Mouse (Mus musculus): ENCODE measurements at regions not wholly inside any gene's neighbourhood (a gene's known extent, or its start where the extent isn't known, plus 50 kb on each side); places are given as distances from the start of the nearest gene placed in this dataset.

DNA sequence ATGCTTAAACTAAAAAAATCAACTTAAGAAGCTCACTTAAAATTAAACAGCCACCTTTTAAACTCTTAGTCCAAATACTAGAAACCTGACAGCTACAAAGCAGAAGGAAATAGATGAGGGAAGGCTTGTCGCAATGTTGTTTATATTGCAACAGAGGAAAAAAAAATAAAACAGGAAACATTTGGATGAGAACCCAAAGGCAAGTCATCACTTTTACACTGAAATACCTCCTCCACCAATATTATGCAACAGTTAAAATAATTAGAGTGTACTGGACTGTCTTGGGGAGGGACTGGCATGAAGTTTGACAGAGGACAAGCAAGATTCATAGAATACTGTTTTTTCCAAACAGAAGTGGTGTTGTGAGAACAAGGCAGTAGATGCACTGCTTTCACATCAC lies 263.6 kb upstream of the Slc30a5 start:
- ATAC-seq = no peak
- CTCF ChIA-PET = interaction anchor here (1.5 kb wide), 1 partner anchor 13 kb away, joined by 3 read pairs; no protein-coding TSS in a partner anchor

DNA sequence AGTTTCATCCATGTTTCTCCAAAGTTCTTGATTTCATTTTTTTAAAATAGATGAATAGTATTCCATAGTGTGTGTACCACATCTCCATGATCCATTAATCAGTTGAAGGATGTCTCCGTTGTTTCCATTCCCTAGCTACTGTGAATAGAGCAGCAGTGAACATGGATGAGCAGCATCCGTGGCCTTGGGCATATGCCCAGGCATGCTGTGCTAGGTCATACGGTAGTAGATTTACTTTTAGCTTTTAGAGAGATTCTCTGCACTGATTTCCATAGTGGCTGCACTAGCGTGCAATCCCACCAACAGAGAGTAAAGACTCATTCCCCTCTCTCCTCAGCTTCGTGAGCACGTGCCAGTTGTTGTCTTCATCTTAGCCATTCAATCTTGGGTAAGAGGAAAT lies 263.0 kb upstream of the Slc30a5 start:
- ChIA-PET POLR2A (no interaction called here), CTCF (interaction anchor here (1.1 to 1.5 kb wide), 2 partner anchors 13 to 178 kb away, joined by 3 read pairs; no protein-coding TSS in a partner anchor)
- no peaks in the 10 kb centered on the region for H3K27me3 ChIP-seq
- TF ChIP-seq CTCF (IDR thresholded peaks at IDR 0.05) = no peak
- in situ Hi-C loops (cut with MboI; ENCODE audit: low pct_unique_long_range_greater_than_20kb) = no loop called here
- no peak for DNase-seq (ENCODE audit: low read depth, low spot score)
- no peak for ATAC-seq

More for the DNA sequence above, 263.6 kb upstream of the Slc30a5 start:
- in situ Hi-C loops (cut with MboI; ENCODE audit: low pct_unique_long_range_greater_than_20kb) = no loop called here
- POLR2A ChIA-PET = no interaction called here
- DNase-seq (ENCODE audit: low read depth, low spot score) = no peak
- H3K27me3 ChIP-seq = no peaks in the 10 kb centered on the region
- no peak for TF ChIP-seq CTCF (IDR thresholded peaks at IDR 0.05)

DNA sequence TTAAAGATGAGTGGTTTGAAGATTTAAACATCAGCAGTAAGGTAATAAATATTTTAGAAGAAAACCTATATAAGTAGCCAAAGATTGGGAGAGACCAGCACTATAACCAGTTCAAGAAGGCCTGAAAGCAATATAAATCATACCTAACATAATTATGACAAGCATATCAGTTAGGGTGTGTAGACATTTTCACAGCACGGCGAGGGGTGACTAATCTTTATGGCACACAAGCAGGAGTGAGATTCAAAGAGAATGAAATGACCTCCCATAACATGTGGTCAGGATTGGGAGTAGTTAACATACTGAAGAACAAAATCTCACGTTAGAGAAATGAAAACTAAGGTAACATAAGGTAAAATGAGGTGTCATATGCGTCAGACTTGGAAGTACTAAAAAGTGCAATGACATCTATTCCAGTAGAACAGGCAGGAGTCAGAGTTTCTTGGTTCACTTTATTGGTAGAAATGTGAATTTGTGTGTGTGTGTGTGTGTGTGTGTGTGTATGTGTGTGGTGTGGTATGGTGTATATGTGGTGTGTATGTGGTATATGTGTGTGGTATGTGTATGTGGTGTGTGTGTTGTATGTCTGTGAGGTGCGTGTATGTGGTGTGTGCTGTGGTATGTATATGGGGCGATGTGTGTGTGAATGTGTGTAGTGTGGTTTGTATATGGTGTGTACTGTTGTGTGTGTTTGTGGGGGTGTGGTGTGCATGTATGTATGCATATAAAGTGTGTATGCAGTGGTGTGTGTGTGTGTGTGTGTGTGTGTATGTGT lies 262.0 kb upstream of the Slc30a5 start:
- POLR2A ChIA-PET = no interaction called here
- ATAC-seq = no peak
- no peaks in the 10 kb centered on the region for H3K27me3 ChIP-seq
- CTCF ChIA-PET = interaction anchor here (1.1 to 1.5 kb wide), 2 partner anchors 14 to 177 kb away, joined by 3 read pairs; no protein-coding TSS in a partner anchor
- no peak for DNase-seq (ENCODE audit: low read depth, low spot score)
- in situ Hi-C loops (cut with MboI; ENCODE audit: low pct_unique_long_range_greater_than_20kb) = no loop called here
- TF ChIP-seq CTCF (IDR thresholded peaks at IDR 0.05) = no peak

DNA sequence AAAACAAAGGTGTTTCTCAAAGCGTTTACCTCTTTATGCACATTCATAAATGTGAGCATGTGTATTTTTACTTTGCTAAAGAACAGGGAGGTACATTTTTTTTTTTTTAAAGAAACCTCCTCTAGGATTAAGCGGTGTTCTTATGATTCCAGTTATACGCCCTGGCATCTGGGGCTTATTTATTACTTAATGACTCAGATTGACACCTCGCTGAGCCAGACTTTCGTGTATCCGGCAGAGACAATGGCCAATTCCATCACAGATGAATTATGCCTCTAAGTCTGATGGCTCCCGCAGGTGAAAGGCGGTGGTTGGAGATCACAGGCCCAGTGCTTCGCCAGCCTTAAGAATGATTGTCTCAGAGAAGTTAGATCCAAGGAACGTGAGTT lies 259.5 kb upstream of the Slc30a5 start:
- ChIA-PET POLR2A (no interaction called here), CTCF (no interaction called here)
- DNase-seq (ENCODE audit: low read depth, low spot score) (no peak), ATAC-seq (no peak)
- no peak for TF ChIP-seq CTCF (IDR thresholded peaks at IDR 0.05)
- in situ Hi-C loops (cut with MboI; ENCODE audit: low pct_unique_long_range_greater_than_20kb) = no loop called here
- no peaks in the 10 kb centered on the region for H3K27me3 ChIP-seq

DNA sequence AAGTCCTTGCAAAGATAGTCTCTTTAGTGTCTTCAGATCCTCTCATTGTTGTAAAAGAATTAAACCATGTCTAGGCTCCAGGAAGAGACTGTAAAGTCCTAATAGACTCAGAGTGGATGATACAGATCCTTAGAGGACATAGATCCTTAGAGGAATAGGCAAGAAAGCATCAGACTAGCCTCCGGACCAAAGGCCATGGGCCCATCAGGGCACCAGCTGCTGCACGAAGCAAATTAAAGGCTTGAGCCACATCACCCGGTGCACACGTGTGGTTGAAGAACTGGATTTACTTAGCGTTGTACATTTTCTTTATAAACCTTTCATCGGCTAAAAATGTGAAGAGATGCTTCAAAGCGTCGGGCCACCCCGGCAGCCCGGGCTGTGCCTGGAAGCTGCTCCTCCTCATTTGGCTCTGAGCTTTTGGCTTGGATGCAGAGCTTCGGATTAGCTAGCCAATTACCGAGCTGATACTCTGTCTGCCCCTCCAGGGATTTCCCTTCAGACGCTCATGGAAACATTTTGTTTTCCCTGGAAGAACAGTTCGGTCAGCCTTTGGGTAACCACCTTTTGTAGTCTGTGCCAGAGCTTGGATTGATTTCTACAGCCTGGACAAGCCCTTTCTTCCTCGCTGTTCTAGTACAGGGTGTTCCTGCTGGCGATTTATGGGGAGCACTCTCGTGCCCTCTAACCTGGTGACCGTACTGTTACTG lies 259.0 kb upstream of the Slc30a5 start:
- TF ChIP-seq CTCF (IDR thresholded peaks at IDR 0.05) = no peak
- DNase-seq (ENCODE audit: low read depth, low spot score) (no peak), ATAC-seq (no peak)
- CTCF ChIA-PET = no interaction called here
- H3K27me3 ChIP-seq = no peaks in the 10 kb centered on the region
- in situ Hi-C loops (cut with MboI; ENCODE audit: low pct_unique_long_range_greater_than_20kb) = no loop called here
- POLR2A ChIA-PET = no interaction called here

DNA sequence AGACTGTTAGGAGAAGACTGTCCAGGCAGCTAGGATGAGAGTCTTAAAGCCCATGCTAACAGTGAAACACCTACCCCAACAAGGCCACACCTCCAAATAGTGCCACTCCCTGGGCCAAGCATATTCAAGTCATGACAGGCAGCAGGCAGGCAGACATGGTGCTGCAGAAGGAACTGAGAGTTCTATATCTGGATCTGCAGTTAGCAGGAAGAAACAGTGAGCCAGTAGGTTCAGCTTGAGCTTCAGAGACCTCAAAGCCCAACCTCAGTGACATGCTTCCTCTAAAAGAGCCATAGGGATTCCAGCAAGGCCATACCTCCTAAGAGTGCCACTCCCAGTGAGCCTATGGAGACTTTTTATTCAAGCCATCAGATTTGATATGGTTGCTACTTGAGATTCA lies 252.0 kb upstream of the Slc30a5 start:
- ATAC-seq = no peak
- POLR2A ChIA-PET = no interaction called here
- in situ Hi-C loops (cut with MboI; ENCODE audit: low pct_unique_long_range_greater_than_20kb) = no loop called here
- TF ChIP-seq CTCF (IDR thresholded peaks at IDR 0.05) = no peak
- CTCF ChIA-PET = interaction anchor here (1.0 kb wide), 1 partner anchor 12 kb away, joined by 4 read pairs; no protein-coding TSS in a partner anchor
- DNase-seq (ENCODE audit: low read depth, low spot score) = no peak
- no peaks in the 10 kb centered on the region for H3K27me3 ChIP-seq

DNA sequence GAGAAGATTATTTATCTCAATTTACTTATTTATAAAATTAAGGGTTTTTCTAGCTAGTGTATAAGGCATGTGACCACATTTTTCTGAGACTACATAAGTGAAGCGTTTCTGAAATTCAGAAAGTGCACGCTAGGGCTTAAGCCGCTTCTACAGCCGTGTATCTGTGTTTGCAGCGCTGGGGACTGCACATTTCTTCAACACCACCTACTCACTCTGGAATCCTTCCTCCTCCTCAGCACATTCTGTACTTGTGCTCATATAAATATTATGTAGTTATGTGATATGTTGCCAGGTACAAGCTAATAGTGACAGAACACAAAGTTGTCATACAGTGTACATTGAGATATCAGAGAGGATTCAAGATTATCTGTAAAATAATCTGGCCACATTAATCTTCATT lies 251.0 kb upstream of the Slc30a5 start:
- POLR2A ChIA-PET = no interaction called here
- no peak for ATAC-seq
- DNase-seq (ENCODE audit: low read depth, low spot score) = no peak
- in situ Hi-C loops (cut with MboI; ENCODE audit: low pct_unique_long_range_greater_than_20kb) = no loop called here
- CTCF ChIA-PET = no interaction called here
- TF ChIP-seq CTCF (IDR thresholded peaks at IDR 0.05) = no peak
- no peaks in the 10 kb centered on the region for H3K27me3 ChIP-seq

DNA sequence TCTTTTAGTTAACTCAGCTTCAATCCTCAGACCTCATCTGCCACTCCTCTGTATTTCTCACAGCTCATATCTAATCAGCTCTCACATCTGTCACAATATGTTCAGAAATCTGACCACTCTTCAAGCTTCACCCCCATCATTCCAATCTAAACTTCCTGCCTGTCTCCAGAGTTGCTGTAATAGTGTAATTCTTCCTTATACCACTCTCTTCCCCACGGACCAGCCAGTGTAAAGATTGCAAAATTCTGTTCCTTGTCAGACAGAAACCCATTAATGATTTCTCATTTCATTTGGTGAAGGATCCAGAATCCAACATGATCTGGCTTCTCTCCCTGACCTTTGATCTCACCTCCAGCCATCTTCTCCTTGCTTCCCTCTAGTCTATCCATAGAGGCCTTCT lies 250.2 kb upstream of the Slc30a5 start:
- ATAC-seq = no peak
- DNase-seq (ENCODE audit: low read depth, low spot score) = no peak
- in situ Hi-C loops (cut with MboI; ENCODE audit: low pct_unique_long_range_greater_than_20kb) = no loop called here
- no peak for TF ChIP-seq CTCF (IDR thresholded peaks at IDR 0.05)
- ChIA-PET POLR2A (no interaction called here), CTCF (no interaction called here)
- H3K27me3 ChIP-seq = no peaks in the 10 kb centered on the region

DNA sequence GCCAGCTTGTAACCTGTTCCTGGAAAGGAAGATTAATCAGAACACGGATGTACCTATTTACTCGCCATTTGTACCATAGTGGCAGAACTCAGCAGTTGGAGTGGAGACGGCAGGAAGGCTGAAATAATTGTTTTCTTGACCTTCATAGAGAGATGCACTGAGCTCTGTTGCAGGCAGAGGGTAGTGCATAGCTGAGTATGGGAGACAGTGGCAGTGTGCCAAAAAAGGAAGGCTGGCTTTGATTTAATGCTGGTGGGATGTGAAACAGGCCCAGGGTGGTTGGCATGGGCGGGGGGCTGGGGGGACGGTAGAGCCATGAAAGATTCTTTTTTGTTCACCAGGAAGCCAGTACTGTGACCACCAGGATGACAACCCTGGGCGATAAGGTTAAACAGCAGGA lies 235.3 kb upstream of the Slc30a5 start:
- ChIA-PET POLR2A (interaction anchor here (0.7 kb wide), 1 partner anchor 167 kb away, joined by 3 read pairs; no protein-coding TSS in a partner anchor), CTCF (interaction anchor here (1.0 to 1.5 kb wide), 2 partner anchors 8 to 10 kb away, joined by 4 read pairs; no protein-coding TSS in a partner anchor)
- ATAC-seq = no peak
- in situ Hi-C loops (cut with MboI; ENCODE audit: low pct_unique_long_range_greater_than_20kb) = no loop called here
- H3K27me3 ChIP-seq = no peaks in the 10 kb centered on the region
- TF ChIP-seq CTCF (IDR thresholded peaks at IDR 0.05) = no peak
- DNase-seq (ENCODE audit: low read depth, low spot score) = no peak

DNA sequence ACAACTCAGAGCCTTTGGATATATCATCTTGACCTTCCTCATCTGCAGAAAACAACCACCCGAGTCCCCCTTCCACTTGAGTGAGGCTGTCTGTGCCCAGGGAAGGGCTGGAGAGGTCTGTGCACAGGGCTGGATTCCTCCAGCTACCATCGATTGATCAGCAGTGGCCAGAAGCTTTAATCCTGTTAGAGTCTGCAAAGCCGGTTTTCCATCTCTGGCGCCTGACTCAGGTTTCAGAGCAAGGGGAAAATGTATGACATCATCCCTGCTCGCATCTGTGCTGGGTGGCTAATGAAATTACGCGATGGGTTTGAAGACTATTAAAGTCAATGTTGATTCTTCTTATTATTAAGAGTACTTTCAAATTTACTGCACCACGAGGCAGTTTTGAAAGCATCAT lies 229.4 kb upstream of the Slc30a5 start:
- CTCF ChIA-PET = interaction anchor here (1.3 kb wide), 1 partner anchor 26 kb away, joined by 3 read pairs; no protein-coding TSS in a partner anchor
- TF ChIP-seq CTCF (IDR thresholded peaks at IDR 0.05) = no peak
- no peaks in the 10 kb centered on the region for H3K27me3 ChIP-seq
- in situ Hi-C loops (cut with MboI; ENCODE audit: low pct_unique_long_range_greater_than_20kb) = no loop called here
- DNase-seq (ENCODE audit: low read depth, low spot score) (no peak), ATAC-seq (no peak)
- POLR2A ChIA-PET = no interaction called here

Measured in Patski (cell line).